Mouse (Mus musculus): Measurements from ENCODE around the gene Epb41l1. TPM values are rescaled to one million over a fixed set of nuclear protein-coding genes. Genes with fewer than 3 reads are reported as not detected.

The Epb41l1 gene
- polyA plus RNA-seq, 1 experiment from 2014 or later = 3.1 TPM

GRCm38 (mm10) chr2:156473696-156474095 lies 53.0 kb downstream of the Epb41l1 start:
- ATAC-seq (replicated peaks; ENCODE audit: low FRiP score) (no peak), DNase-seq (ENCODE audit: low spot score) (no peak)
- Histone ChIP-seq H3K4me3 (ENCODE audit: low read depth, low read length) (no peak overlapping the region), H3K9me3 (ENCODE audit: control insufficient read depth, low read length) (no peaks in the 10 kb centered on the region), H3K4me1 (replicated peaks; ENCODE audit: control insufficient read depth, insufficient read depth, low read length) (peaks cover 3% of the 10 kb centered on the region; the same call in 1 of the 2 replicates), H3K27me3 (ENCODE audit: control insufficient read depth, insufficient read depth, low read length) (no peaks in the 10 kb centered on the region), H3K27ac (ENCODE audit: low read depth, low read length) (no peak overlapping the region), H3K4me2 (ENCODE audit: low read depth, low read length, severe bottlenecking) (no peak overlapping the region), H3K36me3 (ENCODE audit: control insufficient read depth, insufficient read depth, low read length) (no peaks in the 10 kb centered on the region), H3K9ac (ENCODE audit: low read length) (no peak overlapping the region)
- WGBS = 77% methylated on average over 8 of the region's 8 CpGs

- no peak overlapping the region for H3K4me2 ChIP-seq (ENCODE audit: low read depth, low read length, severe bottlenecking)
- WGBS = 65% methylated on average over 3 of the region's 3 CpGs
- H3K27me3 ChIP-seq (ENCODE audit: control insufficient read depth, insufficient read depth, low read length) = no peaks in the 10 kb centered on the region
- no peaks in the 10 kb centered on the region for H3K9me3 ChIP-seq (ENCODE audit: control insufficient read depth, low read length)
- H3K4me1 ChIP-seq (replicated peaks; ENCODE audit: control insufficient read depth, insufficient read depth, low read length) = peaks cover 3% of the 10 kb centered on the region; the same call in 1 of the 2 replicates
- H3K27ac ChIP-seq (ENCODE audit: low read depth, low read length) = no peak overlapping the region
- no peak overlapping the region for H3K9ac ChIP-seq (ENCODE audit: low read length)
- ATAC-seq (replicated peaks; ENCODE audit: low FRiP score) (no peak), DNase-seq (ENCODE audit: low spot score) (no peak)
- H3K4me3 ChIP-seq (ENCODE audit: low read depth, low read length) = no peak overlapping the region
- no peaks in the 10 kb centered on the region for H3K36me3 ChIP-seq (ENCODE audit: control insufficient read depth, insufficient read depth, low read length)
Measured at GRCm38 (mm10) chr2:156474111-156474510, 53.4 kb downstream of the Epb41l1 start.

- peak overlapping the region; percentile 68 for H3K4me3 ChIP-seq (ENCODE audit: low read depth, low read length)
- no peaks in the 10 kb centered on the region for H3K9me3 ChIP-seq (ENCODE audit: control insufficient read depth, low read length)
- H3K27me3 ChIP-seq (ENCODE audit: control insufficient read depth, insufficient read depth, low read length) = no peaks in the 10 kb centered on the region
- H3K27ac ChIP-seq (ENCODE audit: low read depth, low read length) = no peak overlapping the region
- peaks cover 3% of the 10 kb centered on the region; the same call in 1 of the 2 replicates for H3K4me1 ChIP-seq (replicated peaks; ENCODE audit: control insufficient read depth, insufficient read depth, low read length)
- WGBS = 31% methylated on average over 12 of the region's 12 CpGs
- peak overlapping the region; percentile 88 for H3K9ac ChIP-seq (ENCODE audit: low read length)
- DNase-seq (ENCODE audit: low spot score) (no peak), ATAC-seq (replicated peaks; ENCODE audit: low FRiP score) (peak; percentile 57)
- peak overlapping the region; percentile 97 for H3K4me2 ChIP-seq (ENCODE audit: low read depth, low read length, severe bottlenecking)
- no peaks in the 10 kb centered on the region for H3K36me3 ChIP-seq (ENCODE audit: control insufficient read depth, insufficient read depth, low read length)
Measured at GRCm38 (mm10) chr2:156474891-156475284, 54.2 kb downstream of the Epb41l1 start.

GRCm38 (mm10) chr2:156475285-156476110 lies 54.8 kb downstream of the Epb41l1 start:
- no peaks in the 10 kb centered on the region for H3K36me3 ChIP-seq (ENCODE audit: control insufficient read depth, insufficient read depth, low read length)
- no peaks in the 10 kb centered on the region for H3K9me3 ChIP-seq (ENCODE audit: control insufficient read depth, low read length)
- H3K4me1 ChIP-seq (replicated peaks; ENCODE audit: control insufficient read depth, insufficient read depth, low read length) = peaks cover 3% of the 10 kb centered on the region; the same call in 1 of the 2 replicates
- peak; percentile 73 for ATAC-seq (replicated peaks; ENCODE audit: low FRiP score)
- H3K4me3 ChIP-seq (ENCODE audit: low read depth, low read length) = peak overlapping the region; percentile 68
- H3K27ac ChIP-seq (ENCODE audit: low read depth, low read length) = peak overlapping the region; percentile 18; the same call in 1 of the 2 replicates
- peak; percentile 84 for DNase-seq (ENCODE audit: low spot score)
- under 1% methylated on average over 63 of the region's 80 CpGs for WGBS
- H3K27me3 ChIP-seq (ENCODE audit: control insufficient read depth, insufficient read depth, low read length) = no peaks in the 10 kb centered on the region
- H3K9ac ChIP-seq (ENCODE audit: low read length) = peak overlapping the region; percentile 88
- H3K4me2 ChIP-seq (ENCODE audit: low read depth, low read length, severe bottlenecking) = peak overlapping the region; percentile 97

- Histone ChIP-seq H3K9me3 (ENCODE audit: control insufficient read depth, low read length) (no peaks in the 10 kb centered on the region), H3K27ac (ENCODE audit: low read depth, low read length) (no peak overlapping the region), H3K4me3 (ENCODE audit: low read depth, low read length) (peak overlapping the region; percentile 68), H3K4me1 (replicated peaks; ENCODE audit: control insufficient read depth, insufficient read depth, low read length) (peaks cover 3% of the 10 kb centered on the region; the same call in 1 of the 2 replicates), H3K36me3 (ENCODE audit: control insufficient read depth, insufficient read depth, low read length) (no peaks in the 10 kb centered on the region), H3K27me3 (ENCODE audit: control insufficient read depth, insufficient read depth, low read length) (no peaks in the 10 kb centered on the region), H3K9ac (ENCODE audit: low read length) (peak overlapping the region; percentile 88), H3K4me2 (ENCODE audit: low read depth, low read length, severe bottlenecking) (peak overlapping the region; percentile 97)
- ATAC-seq (replicated peaks; ENCODE audit: low FRiP score) = no peak
- 23% methylated on average over 8 of the region's 8 CpGs for WGBS
- DNase-seq (ENCODE audit: low spot score) = no peak
Measured at GRCm38 (mm10) chr2:156476111-156476747, 55.5 kb downstream of the Epb41l1 start.

- ATAC-seq (replicated peaks; ENCODE audit: low FRiP score) = no peak
- H3K4me3 ChIP-seq (ENCODE audit: low read depth, low read length) = no peak overlapping the region
- no peak overlapping the region for H3K27ac ChIP-seq (ENCODE audit: low read depth, low read length)
- H3K36me3 ChIP-seq (ENCODE audit: control insufficient read depth, insufficient read depth, low read length) = no peaks in the 10 kb centered on the region
- no peaks in the 10 kb centered on the region for H3K9me3 ChIP-seq (ENCODE audit: control insufficient read depth, low read length)
- H3K9ac ChIP-seq (ENCODE audit: low read length) = no peak overlapping the region
- 51% methylated on average over 5 of the region's 5 CpGs for WGBS
- H3K4me1 ChIP-seq (replicated peaks; ENCODE audit: control insufficient read depth, insufficient read depth, low read length) = peaks cover 3% of the 10 kb centered on the region; the same call in 1 of the 2 replicates
- no peaks in the 10 kb centered on the region for H3K27me3 ChIP-seq (ENCODE audit: control insufficient read depth, insufficient read depth, low read length)
- no peak overlapping the region for H3K4me2 ChIP-seq (ENCODE audit: low read depth, low read length, severe bottlenecking)
- DNase-seq (ENCODE audit: low spot score) = no peak
Measured at GRCm38 (mm10) chr2:156476748-156477151, 56.0 kb downstream of the Epb41l1 start.

- no peak for ATAC-seq (replicated peaks; ENCODE audit: low FRiP score)
- H3K4me3 ChIP-seq (ENCODE audit: low read depth, low read length) = no peak overlapping the region
- no peaks in the 10 kb centered on the region for H3K9me3 ChIP-seq (ENCODE audit: control insufficient read depth, low read length)
- H3K36me3 ChIP-seq (ENCODE audit: control insufficient read depth, insufficient read depth, low read length) = no peaks in the 10 kb centered on the region
- no peak overlapping the region for H3K4me2 ChIP-seq (ENCODE audit: low read depth, low read length, severe bottlenecking)
- no peak for DNase-seq (ENCODE audit: low spot score)
- H3K27me3 ChIP-seq (ENCODE audit: control insufficient read depth, insufficient read depth, low read length) = no peaks in the 10 kb centered on the region
- peaks cover 3% of the 10 kb centered on the region; the same call in 1 of the 2 replicates for H3K4me1 ChIP-seq (replicated peaks; ENCODE audit: control insufficient read depth, insufficient read depth, low read length)
- H3K9ac ChIP-seq (ENCODE audit: low read length) = no peak overlapping the region
- WGBS = 87% methylated on average over 13 of the region's 13 CpGs
- no peak overlapping the region for H3K27ac ChIP-seq (ENCODE audit: low read depth, low read length)
Measured at GRCm38 (mm10) chr2:156478046-156478690, 57.5 kb downstream of the Epb41l1 start.

GRCm38 (mm10) chr2:156479833-156480232 lies 59.1 kb downstream of the Epb41l1 start:
- Histone ChIP-seq H3K27me3 (ENCODE audit: control insufficient read depth, insufficient read depth, low read length) (no peaks in the 10 kb centered on the region), H3K4me1 (replicated peaks; ENCODE audit: control insufficient read depth, insufficient read depth, low read length) (peaks cover 3% of the 10 kb centered on the region; the same call in 1 of the 2 replicates), H3K27ac (ENCODE audit: low read depth, low read length) (no peak overlapping the region), H3K36me3 (ENCODE audit: control insufficient read depth, insufficient read depth, low read length) (no peaks in the 10 kb centered on the region), H3K4me2 (ENCODE audit: low read depth, low read length, severe bottlenecking) (no peak overlapping the region), H3K9ac (ENCODE audit: low read length) (no peak overlapping the region), H3K9me3 (ENCODE audit: control insufficient read depth, low read length) (no peaks in the 10 kb centered on the region), H3K4me3 (ENCODE audit: low read depth, low read length) (no peak overlapping the region)
- DNase-seq (ENCODE audit: low spot score) (no peak), ATAC-seq (replicated peaks; ENCODE audit: low FRiP score) (no peak)
- WGBS = 66% methylated on average over 7 of the region's 7 CpGs

Measured in forebrain, embryonic 11.5 days (tissue).